Mouse (Mus musculus) B cell, adult 62 days (primary cell): ENCODE data around the gene Krt8. TPM values are rescaled to one million over a fixed set of nuclear protein-coding genes. Genes with fewer than 3 reads are reported as not detected.

Experiments
- total RNA-seq: library from RNA; stranded (reverse); gene quantifications from 4 replicates; pipeline ENCODE4 v1.2.4, GENCODE M21; 2023

Krt8 gene
- not detected in 4 replicates for total RNA-seq

DNA sequence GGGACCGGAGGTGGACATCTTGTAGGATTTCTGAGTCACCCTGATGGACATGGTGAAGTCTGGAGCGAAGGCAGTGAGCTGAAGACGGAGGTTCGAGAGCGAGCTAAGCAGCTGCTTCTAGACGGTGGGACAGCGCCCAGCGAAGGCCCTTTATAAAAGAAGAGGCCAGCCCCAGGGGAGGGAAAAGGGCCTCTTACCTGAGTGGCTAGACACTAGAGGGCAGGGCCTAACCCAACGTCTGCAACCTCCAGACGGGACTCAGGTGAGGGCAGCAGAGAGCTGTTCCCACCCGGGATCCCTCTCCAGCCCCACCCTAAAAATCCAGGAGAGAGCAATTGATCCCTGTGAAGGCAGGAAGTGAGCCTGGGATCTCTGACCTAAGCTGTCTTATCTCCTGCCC is at the start of gene Krt8:
TSS of gene Krt8 (minus strand) at position 294 of the 400 bp plus-strand sequence.

DNA sequence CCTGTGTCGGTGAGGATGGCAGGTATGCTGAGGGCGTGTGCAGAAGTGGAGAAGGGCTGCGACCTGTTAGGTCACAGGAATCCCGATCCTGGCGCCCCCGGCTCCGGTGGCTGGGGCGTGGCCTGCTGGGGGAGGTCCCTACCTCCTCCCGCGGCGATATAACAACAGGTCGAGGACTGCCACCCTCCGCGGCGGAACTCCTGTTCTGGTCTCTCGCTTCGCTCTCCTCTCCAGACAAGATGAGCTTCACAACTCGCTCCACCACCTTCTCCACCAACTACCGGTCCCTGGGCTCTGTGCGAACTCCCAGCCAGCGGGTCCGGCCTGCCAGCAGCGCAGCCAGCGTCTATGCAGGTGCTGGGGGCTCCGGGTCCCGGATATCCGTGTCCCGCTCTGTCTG is 23.8 kb upstream of the Krt8 start, which contains the start of gene Krt18:
TSS of gene Krt18 (plus strand) at position 141 of the 400 bp plus-strand sequence.

DNA sequence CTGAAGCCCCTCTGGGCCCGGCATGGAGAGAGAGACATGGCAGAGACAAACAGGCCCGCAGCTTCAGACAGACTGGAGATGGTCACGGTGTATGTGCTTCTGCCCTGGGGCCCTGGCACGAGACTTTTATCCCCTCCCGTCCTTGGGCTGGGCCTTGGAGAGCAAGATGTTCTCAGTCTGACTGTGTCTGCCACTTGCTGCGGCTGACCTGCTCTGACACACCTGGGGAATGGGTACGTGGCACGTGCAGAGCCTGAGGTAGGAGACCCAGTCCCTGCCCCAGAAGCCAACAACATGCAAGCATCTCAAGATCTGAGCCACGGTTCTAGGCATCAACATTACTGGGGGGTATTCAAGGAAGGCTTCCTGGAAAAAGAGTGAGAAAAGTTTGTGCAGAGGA is 50.1 kb downstream of the Krt8 start, which contains the start of gene Krt78:
TSS of gene Krt78 (minus strand) at position 101 of the 400 bp plus-strand sequence.

Other genes starting within 250 kb of the Krt8 start
- not detected in 4 replicates for gene Krt72, start 218.0 kb downstream of the Krt8 start, total RNA-seq
- gene Krt73, start 202.1 kb downstream of the Krt8 start, total RNA-seq, result not detected in 4 replicates
- not detected in 4 replicates for gene Krt2, start 186.3 kb downstream of the Krt8 start, total RNA-seq
- gene Krt1, start 153.7 kb downstream of the Krt8 start, total RNA-seq, result not detected in 4 replicates
- gene Krt77, start 134.8 kb downstream of the Krt8 start, total RNA-seq, result not detected in 4 replicates
- not detected in 4 replicates for gene Krt76, start 111.6 kb downstream of the Krt8 start, total RNA-seq
- gene Krt4, start 79.7 kb downstream of the Krt8 start, total RNA-seq, result not detected in 4 replicates
- gene Krt79, start 64.2 kb downstream of the Krt8 start, total RNA-seq, result not detected in 4 replicates
- gene Krt78, start 50.2 kb downstream of the Krt8 start, total RNA-seq, result not detected in 4 replicates
- not detected in 4 replicates for gene Krt18, start 23.7 kb upstream of the Krt8 start, total RNA-seq
- gene Eif4b, start 69.3 kb upstream of the Krt8 start, total RNA-seq, result 227 to 240 TPM (median 233 TPM) in 4 replicates
- gene Tns2, start 95.9 kb upstream of the Krt8 start, total RNA-seq, result 0.18 to 4.5 TPM (median 0.52 TPM) in 4 replicates
- 36.3 to 41.8 TPM (median 36.9 TPM) in 4 replicates for gene Spryd3, start 131.8 kb upstream of the Krt8 start, total RNA-seq
- 0.55 to 1.1 TPM in 2 of 4 replicates, not detected in the others for gene Igfbp6, start 139.9 kb upstream of the Krt8 start, total RNA-seq
- 0.33 to 0.91 TPM (median 0.70 TPM) in 3 of 4 replicates, not detected in the other for gene Soat2, start 146.0 kb upstream of the Krt8 start, total RNA-seq
- 111 to 141 TPM (median 130 TPM) in 4 replicates for gene Zfp740, start 198.8 kb upstream of the Krt8 start, total RNA-seq
- gene Csad, start 200.2 kb upstream of the Krt8 start, total RNA-seq, result 24.6 to 31.1 TPM (median 29.0 TPM) in 4 replicates
- gene Itgb7, start 227.5 kb upstream of the Krt8 start, total RNA-seq, result 187 to 202 TPM (median 190 TPM) in 4 replicates